Mouse (Mus musculus) kidney, embryonic 14.5 days (tissue): ENCODE data around the gene Fgf13. TPM values are rescaled to one million over a fixed set of nuclear protein-coding genes. Genes with fewer than 3 reads are reported as not detected.

Experiments
- ATAC-seq: fragments of 200-750 bp; cut with Nextera tagmentation; 2 replicates; pipeline ENCODE4 v1.8.0; 2017; ENCODE audit warnings: moderate number of reproducible peaks, mild to moderate bottlenecking, moderate TSS enrichment, moderate library complexity; ENCODE audit not compliant: low FRiP score, low TSS enrichment
- H3K27ac ChIP-seq: fragments of 300-500 bp; sonication (generic); 2 replicates; pipeline ENCODE4 v1.5.1; 2014; ENCODE audit warnings: low read depth, mild to moderate bottlenecking, low read length, moderate library complexity, mixed read lengths
- H3K27me3 ChIP-seq: fragments of 300-500 bp; sonication (generic); 2 replicates; pipeline ENCODE4 v1.6.1; 2014; ENCODE audit warnings: mild to moderate bottlenecking, low read length; ENCODE audit not compliant: control insufficient read depth, insufficient read depth
- H3K36me3 ChIP-seq: fragments of 300-500 bp; sonication (generic); 2 replicates; pipeline ENCODE4 v1.6.1; 2014; ENCODE audit warnings: low read length, mixed read lengths; ENCODE audit not compliant: control insufficient read depth, insufficient read depth
- H3K4me1 ChIP-seq: fragments of 300-500 bp; sonication (generic); 2 replicates; pipeline ENCODE4 v1.6.1; 2014; ENCODE audit warnings: low read length, mixed read lengths; ENCODE audit not compliant: control insufficient read depth, insufficient read depth
- H3K4me2 ChIP-seq: fragments of 300-500 bp; sonication (generic); replicated peaks from 2 replicates; pipeline ENCODE4 v1.6.1; 2014; ENCODE audit warnings: low read depth, mild to moderate bottlenecking, low read length
- H3K4me3 ChIP-seq: fragments of 300-500 bp; sonication (generic); 2 replicates; pipeline ENCODE4 v1.5.1; 2014; ENCODE audit warnings: mild to moderate bottlenecking, low read length
- H3K9ac ChIP-seq: fragments of 300-500 bp; sonication (generic); 2 replicates; pipeline ENCODE4 v1.6.1; 2014; ENCODE audit warnings: low read depth, mild to moderate bottlenecking, low read length, moderate library complexity
- H3K9me3 ChIP-seq: fragments of 300-500 bp; sonication (generic); 2 replicates; pipeline ENCODE4 v1.6.1; 2016; ENCODE audit warnings: low read length; ENCODE audit not compliant: control insufficient read depth
- WGBS: fragments of 180-500 bp; shearing (Covaris S2); extraction: QIAGEN DNeasy Blood & Tissue Kit; methylation state at CpG from one replicate; pipeline ENCODE4 v1.1.7; 2014; 5-methylcytosine and 5-hydroxymethylcytosine counted together
- microRNA counts: library from miRNA; unstranded; fragments of <30 nt; microRNA quantifications from one replicate; lab custom pipeline; 2017
- microRNA-seq: library from miRNA; unstranded; fragments of <30 nt; microRNA quantifications from one replicate; pipeline ENCODE4, GENCODE M21; 2016
- polyA plus RNA-seq: library from polyadenylated mRNA; unstranded; fragments of >200 nt; fragmentation: Nextera tagmentation; extraction: Ambion mirVana; gene quantifications from 2 replicates; pipeline ENCODE4 v1.2.1, GENCODE M21; 2014

The Fgf13 gene
- polyA plus RNA-seq, 1 experiment from 2014 or later, result 4.2 TPM

DNA sequence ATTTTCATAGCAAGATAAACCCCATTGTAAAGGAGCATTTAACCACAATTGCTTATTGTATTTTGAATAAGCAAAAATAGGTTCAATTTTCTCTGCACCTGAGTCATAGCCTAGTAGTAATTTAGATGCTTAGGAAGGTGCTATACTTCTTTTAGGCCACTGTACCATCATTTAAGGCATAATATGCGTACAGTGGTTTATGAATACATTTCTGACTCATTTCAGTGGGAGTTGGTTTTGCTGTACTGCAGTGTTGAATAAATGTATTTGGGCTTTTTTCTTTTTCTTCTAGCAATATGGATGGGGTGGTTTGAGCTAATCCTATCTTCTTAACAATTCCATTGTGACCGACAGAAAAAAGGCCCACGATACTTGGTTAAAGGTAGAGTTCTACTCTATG lies 481.9 kb downstream of the Fgf13 start:
- WGBS, result 94% methylated on average over 3 of the region's 3 CpGs
- Histone ChIP-seq H3K36me3 (no peaks in the 10 kb centered on the region), H3K9ac (no peak overlapping the region), H3K4me2 (no peak overlapping the region), H3K4me1 (no peaks in the 10 kb centered on the region), H3K27ac (no peak overlapping the region), H3K9me3 (no peaks in the 10 kb centered on the region), H3K4me3 (no peak overlapping the region), H3K27me3 (no peaks in the 10 kb centered on the region)
- no peak for ATAC-seq

DNA sequence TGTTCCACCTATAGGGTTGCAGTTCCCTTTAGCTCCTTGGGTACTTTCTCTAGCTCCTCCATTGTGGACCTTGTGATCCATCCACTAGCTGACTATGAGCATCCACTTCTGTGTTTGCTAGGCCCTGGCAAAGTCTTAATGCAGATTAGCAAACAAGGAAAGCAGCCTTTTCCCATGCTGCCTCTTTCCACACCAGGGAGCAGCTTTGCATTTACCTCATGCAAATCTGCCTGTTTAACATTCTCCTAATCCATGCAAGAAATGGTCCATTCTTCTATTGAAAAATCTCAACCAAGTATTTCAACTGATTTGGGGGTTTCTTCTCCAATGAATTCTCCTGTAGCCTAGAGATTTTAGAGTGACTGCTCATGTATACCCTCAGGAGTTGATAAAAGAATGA lies 487.4 kb downstream of the Fgf13 start:
- H3K4me1 ChIP-seq, result no peaks in the 10 kb centered on the region
- H3K27me3 ChIP-seq, result no peaks in the 10 kb centered on the region
- no peaks in the 10 kb centered on the region for H3K9me3 ChIP-seq
- H3K27ac ChIP-seq, result no peak overlapping the region
- H3K4me3 ChIP-seq, result no peak overlapping the region
- no peak overlapping the region for H3K9ac ChIP-seq
- no peaks in the 10 kb centered on the region for H3K36me3 ChIP-seq
- no peak overlapping the region for H3K4me2 ChIP-seq
- no peak for ATAC-seq

DNA sequence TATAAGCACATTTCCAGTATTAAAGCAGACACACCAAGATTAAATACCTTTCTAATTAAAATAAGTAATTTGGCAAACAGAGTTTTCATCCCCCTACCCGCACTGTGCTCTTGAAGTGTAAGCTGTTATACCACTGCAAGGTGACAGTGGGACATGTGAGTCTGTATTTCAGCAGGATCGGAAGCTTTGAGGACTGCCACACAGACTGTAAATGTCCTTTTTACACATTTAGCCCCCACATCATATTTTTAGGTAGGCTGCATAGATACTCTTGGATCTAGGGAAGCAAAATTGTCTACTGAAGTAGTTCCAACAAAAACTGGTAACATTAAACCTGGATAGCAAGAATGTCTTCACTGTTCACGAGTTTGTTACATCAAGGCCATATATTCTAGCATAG lies 495.8 kb downstream of the Fgf13 start:
- ATAC-seq, result no peak
- Histone ChIP-seq H3K9me3 (no peaks in the 10 kb centered on the region), H3K9ac (no peak overlapping the region), H3K27me3 (no peaks in the 10 kb centered on the region), H3K4me2 (no peak overlapping the region), H3K27ac (no peak overlapping the region), H3K4me1 (no peaks in the 10 kb centered on the region), H3K36me3 (no peaks in the 10 kb centered on the region), H3K4me3 (no peak overlapping the region)
- WGBS, result 72% methylated on average over 3 of the region's 3 CpGs

- no peaks in the 10 kb centered on the region for H3K27me3 ChIP-seq
- no peaks in the 10 kb centered on the region for H3K36me3 ChIP-seq
- H3K4me2 ChIP-seq, result no peak overlapping the region
- H3K27ac ChIP-seq, result no peak overlapping the region
- WGBS, result 84% methylated on average over 4 of the region's 4 CpGs
- no peak overlapping the region for H3K9ac ChIP-seq
- H3K4me3 ChIP-seq, result no peak overlapping the region
- ATAC-seq, result no peak
- no peaks in the 10 kb centered on the region for H3K4me1 ChIP-seq
- H3K9me3 ChIP-seq, result no peaks in the 10 kb centered on the region
These were observed 504.7 kb downstream of the Fgf13 start for GRCm38 (mm10) chrX:59063157-59063556.

DNA sequence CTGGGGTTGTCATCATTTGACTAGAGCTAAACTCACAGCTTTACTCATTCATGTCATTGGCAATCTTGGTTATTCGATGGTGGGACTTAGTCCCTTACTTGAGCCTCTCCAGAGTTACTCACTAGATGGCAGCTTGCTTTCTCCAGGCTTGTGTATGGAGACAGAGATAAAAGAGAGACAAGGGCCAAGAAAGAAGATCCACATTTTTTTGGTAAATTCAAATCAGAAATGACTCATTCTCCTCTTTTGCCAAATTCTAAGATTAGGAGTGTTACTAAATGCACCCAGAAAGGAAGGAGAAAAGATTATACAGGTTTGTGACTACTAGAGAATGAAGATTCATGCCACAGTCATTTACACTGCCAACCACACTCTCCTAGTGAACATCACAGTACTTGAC lies 532.9 kb downstream of the Fgf13 start:
- Histone ChIP-seq H3K4me1 (no peaks in the 10 kb centered on the region), H3K9me3 (no peaks in the 10 kb centered on the region), H3K36me3 (no peaks in the 10 kb centered on the region), H3K27ac (no peak overlapping the region), H3K9ac (no peak overlapping the region), H3K4me3 (no peak overlapping the region), H3K4me2 (no peak overlapping the region), H3K27me3 (no peaks in the 10 kb centered on the region)
- 74% methylated on average over 1 of the region's 1 CpGs for WGBS
- ATAC-seq, result no peak

MicroRNA genes within 50 kb of the gene (microRNA counts, 519-probe panel; counts per million panel counts)
- not detected for microRNA mmu-miR-504 (lab: Ali Mortazavi, UCI)

Small RNA genes within 50 kb of the gene (microRNA-seq; reads per million reads assigned to microRNA genes)
- gene Mir504, result 3.6 reads per million, percentile 14 among the genes with 10 or more reads in this experiment
